ENCODE assay signal across 10 mouse cellular contexts in the genomic region with DNA sequence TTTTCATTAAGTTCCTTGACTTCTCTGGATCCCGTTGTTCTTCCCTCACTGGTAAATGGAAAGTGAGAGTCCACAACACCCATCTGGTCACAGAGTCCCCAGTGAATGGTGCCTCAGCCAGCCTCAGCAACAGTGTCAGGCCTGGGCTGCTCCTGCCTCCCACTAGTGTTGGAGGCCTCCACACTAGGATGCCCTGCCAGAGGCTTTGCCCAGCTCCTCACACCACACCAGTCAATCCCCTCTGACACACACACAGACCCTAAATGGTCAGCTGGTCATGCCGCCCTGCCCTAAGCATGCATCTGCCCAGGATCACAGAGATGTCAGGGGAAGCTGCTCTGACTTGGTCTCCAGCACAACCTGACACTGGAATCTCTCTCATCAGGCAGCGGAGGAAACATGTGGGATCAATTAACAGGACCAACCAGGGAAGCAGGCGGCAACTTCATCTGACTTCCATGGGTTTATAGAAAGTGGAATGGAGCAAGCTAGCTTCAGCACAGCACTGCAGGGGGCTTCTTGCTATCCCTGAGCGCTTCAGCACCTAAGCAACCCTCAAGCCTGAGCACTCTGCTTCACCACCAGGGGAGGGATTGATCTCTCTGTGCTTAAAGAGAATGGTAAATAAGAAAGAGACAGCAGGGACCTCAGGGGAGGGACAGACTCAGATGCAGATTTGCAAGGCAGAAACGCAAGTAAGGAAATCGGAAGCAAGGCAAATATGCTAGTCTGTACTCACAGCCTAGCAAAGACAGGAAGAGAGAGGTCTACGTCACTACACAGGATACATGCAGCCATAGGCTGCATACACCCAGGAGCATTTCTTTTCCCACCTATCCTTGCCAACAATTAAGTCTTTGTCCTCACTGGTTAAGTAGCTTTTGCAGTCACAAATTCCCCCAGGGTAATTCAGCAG. TPM values are rescaled to one million over a fixed set of nuclear protein-coding genes. Genes with fewer than 3 reads are reported as not detected.
DNase-seq lines count a peak whose midpoint lies in the region; ATAC-seq and TF ChIP-seq lines count a peak whose summit lies in the region.
"Had no signal": no experiment of that assay in that cellular context is flagged by ENCODE, and none has a peak within 500 bp of the region (broad histone marks: within the 10 kb centered on the region; RNA-seq: fewer than 3 reads in every experiment).

No protein-coding gene starts in this region.

- H3K9me3 ChIP-seq in intestine, embryonic 14.5 days (ENCODE audit: control insufficient read depth, low read length), result no peaks in the 10 kb centered on the region
- H3K9me3 ChIP-seq in intestine, embryonic 16.5 days (ENCODE audit: control insufficient read depth, low read length), result no peaks in the 10 kb centered on the region
- no peaks in the 10 kb centered on the region for H3K9me3 ChIP-seq in embryonic facial prominence, embryonic 10.5 days
- H3K9me3 ChIP-seq in hindbrain, postnatal 0 days (ENCODE audit: low read length), result no peaks in the 10 kb centered on the region
- H3K9me3 ChIP-seq in neural tube, embryonic 15.5 days (replicated peaks), result no peaks in the 10 kb centered on the region

- no peak for ATAC-seq in intestine, embryonic 14.5 days (replicated peaks; ENCODE audit: low FRiP score, low TSS enrichment, low read depth)
- ATAC-seq in intestine, embryonic 16.5 days, result no peak
- peak; percentile 84 for ATAC-seq in hindbrain, postnatal 0 days
- peak; percentile 79 for ATAC-seq in neural tube, embryonic 15.5 days (ENCODE audit: low FRiP score)
- ATAC-seq in activated CD4-positive, CD25-positive, alpha-beta regulatory T cell, adult 4 months, result no peak

- DNase-seq in intestine, embryonic 14.5 days (ENCODE audit: low spot score), result no peak
- DNase-seq in embryonic facial prominence, embryonic 10.5 days (ENCODE audit: low spot score), result peak; percentile 80
- peak; percentile 11 for DNase-seq in hindbrain, postnatal 0 days (ENCODE audit: low spot score)
- DNase-seq in thymus, postnatal 10 days (ENCODE audit: low spot score in 2 of 2), result no peak
- DNase-seq in urinary bladder, postnatal 36 days (ENCODE audit: low spot score in 2 of 2), result no peak

- H3K4me2 ChIP-seq in intestine, embryonic 14.5 days (ENCODE audit: low read length), result 0 out of 2 replicates have a peak overlapping the region, but pooled peaks have one; percentile 6
- H3K4me2 ChIP-seq in intestine, embryonic 16.5 days (ENCODE audit: low read depth, low read length), result no peak overlapping the region
- peak overlapping the region; percentile 34; the same call in 1 of the 2 replicates for H3K4me2 ChIP-seq in hindbrain, postnatal 0 days (ENCODE audit: low read depth, low read length)
- peak overlapping the region; percentile 34 for H3K4me2 ChIP-seq in neural tube, embryonic 15.5 days

- no peaks in the 10 kb centered on the region for H3K36me3 ChIP-seq in intestine, embryonic 14.5 days (ENCODE audit: control insufficient read depth, insufficient read depth, low read length)
- no peaks in the 10 kb centered on the region for H3K36me3 ChIP-seq in intestine, embryonic 16.5 days (ENCODE audit: control insufficient read depth, insufficient read depth, low read length)
- no peaks in the 10 kb centered on the region for H3K36me3 ChIP-seq in embryonic facial prominence, embryonic 10.5 days (replicated peaks)
- H3K36me3 ChIP-seq in hindbrain, postnatal 0 days (ENCODE audit: insufficient read depth, low read length), result no peaks in the 10 kb centered on the region
- no peaks in the 10 kb centered on the region for H3K36me3 ChIP-seq in neural tube, embryonic 15.5 days

- TF ChIP-seq CTCF in hindbrain, postnatal 0 days (IDR thresholded peaks at IDR 0.05; ENCODE audit: low read depth), result no peak

- H3K27ac ChIP-seq in intestine, embryonic 14.5 days (ENCODE audit: low read depth), result no peak overlapping the region
- no peak overlapping the region for H3K27ac ChIP-seq in intestine, embryonic 16.5 days (ENCODE audit: low read length)
- H3K27ac ChIP-seq in embryonic facial prominence, embryonic 10.5 days (replicated peaks), result peak overlapping the region; percentile 84
- H3K27ac ChIP-seq in hindbrain, postnatal 0 days, result no peak overlapping the region
- peak overlapping the region; percentile 64 for H3K27ac ChIP-seq in neural tube, embryonic 15.5 days (replicated peaks)
- H3K27ac ChIP-seq: liver, embryonic 14.5 days had no signal

- 0 out of 2 replicates have a peak, but pooled peaks cover 7% of the 10 kb centered on the region for H3K4me1 ChIP-seq in intestine, embryonic 14.5 days (replicated peaks; ENCODE audit: control insufficient read depth, insufficient read depth, low read length)
- no peaks in the 10 kb centered on the region; the same call in 1 of the 2 replicates for H3K4me1 ChIP-seq in intestine, embryonic 16.5 days (ENCODE audit: control insufficient read depth, insufficient read depth, low read length)
- H3K4me1 ChIP-seq in embryonic facial prominence, embryonic 10.5 days, result peaks cover 29% of the 10 kb centered on the region
- 0 out of 2 replicates have a peak, but pooled peaks cover 6% of the 10 kb centered on the region for H3K4me1 ChIP-seq in hindbrain, postnatal 0 days (ENCODE audit: insufficient read depth, low read length)
- H3K4me1 ChIP-seq in neural tube, embryonic 15.5 days, result peaks cover 18% of the 10 kb centered on the region

- H3K9ac ChIP-seq in intestine, embryonic 14.5 days (ENCODE audit: low read length), result no peak overlapping the region
- no peak overlapping the region for H3K9ac ChIP-seq in intestine, embryonic 16.5 days (ENCODE audit: low read depth, low read length)
- no peak overlapping the region for H3K9ac ChIP-seq in hindbrain, postnatal 0 days (replicated peaks; ENCODE audit: low read length)
- H3K9ac ChIP-seq in neural tube, embryonic 15.5 days (replicated peaks), result peak overlapping the region; percentile 10; the same call in 1 of the 2 replicates
- H3K9ac ChIP-seq: liver, embryonic 14.5 days had no signal

- no peaks in the 10 kb centered on the region for H3K27me3 ChIP-seq in intestine, embryonic 14.5 days (replicated peaks; ENCODE audit: control insufficient read depth, insufficient read depth, low read length)
- no peaks in the 10 kb centered on the region for H3K27me3 ChIP-seq in intestine, embryonic 16.5 days (replicated peaks; ENCODE audit: control insufficient read depth, insufficient read depth, low read length)
- H3K27me3 ChIP-seq in embryonic facial prominence, embryonic 10.5 days (replicated peaks; ENCODE audit: low read depth, poor library complexity, severe bottlenecking), result no peaks in the 10 kb centered on the region
- no peaks in the 10 kb centered on the region for H3K27me3 ChIP-seq in hindbrain, postnatal 0 days (ENCODE audit: insufficient read depth, low read length)
- no peaks in the 10 kb centered on the region for H3K27me3 ChIP-seq in neural tube, embryonic 15.5 days (replicated peaks)

- 21% methylated on average over 8 of the region's 8 CpGs for WGBS in intestine, embryonic 14.5 days
- 31% methylated on average over 8 of the region's 8 CpGs for WGBS in intestine, embryonic 16.5 days
- 9% methylated on average over 8 of the region's 8 CpGs for WGBS in embryonic facial prominence, embryonic 10.5 days
- WGBS in hindbrain, postnatal 0 days, result 29% methylated on average over 8 of the region's 8 CpGs
- WGBS in neural tube, embryonic 15.5 days, result 35% methylated on average over 8 of the region's 8 CpGs

- H3K4me3 ChIP-seq in intestine, embryonic 14.5 days (ENCODE audit: low read depth, low read length), result no peak overlapping the region
- H3K4me3 ChIP-seq in intestine, embryonic 16.5 days (ENCODE audit: low read length), result no peak overlapping the region
- H3K4me3 ChIP-seq in embryonic facial prominence, embryonic 10.5 days, result peak overlapping the region; percentile 41
- no peak overlapping the region for H3K4me3 ChIP-seq in hindbrain, postnatal 0 days (ENCODE audit: low read length)
- no peak overlapping the region for H3K4me3 ChIP-seq in neural tube, embryonic 15.5 days (replicated peaks)

RNA-seq across cellular contexts. Expression of a gene that starts 45.6 kb away (rescaled TPM):
- polyA plus RNA-seq in intestine, embryonic 14.5 days (2014; fragmentation: Nextera tagmentation; extraction: Ambion mirVana), result 39.3 and 49.9 TPM in 2 replicates
- 36.2 and 36.3 TPM in 2 replicates for polyA plus RNA-seq in intestine, embryonic 16.5 days (2015; fragmentation: Nextera tagmentation; extraction: Ambion mirVana)
- polyA plus RNA-seq in embryonic facial prominence, embryonic 10.5 days (2016; fragmentation: Nextera tagmentation; extraction: Ambion mirVana), result 38.0 and 48.9 TPM in 2 replicates
- 9.1 and 11.4 TPM in 2 replicates for total RNA-seq in hindbrain, postnatal 0 days (2014; rRNA removed)
- polyA plus RNA-seq in hindbrain, postnatal 0 days (2015; fragmentation: Nextera tagmentation; extraction: Ambion mirVana), result 13.1 and 14.6 TPM in 2 replicates
- polyA plus RNA-seq in neural tube, embryonic 15.5 days (2015; fragmentation: Nextera tagmentation; extraction: Ambion mirVana), result 24.7 and 29.6 TPM in 2 replicates
- polyA plus RNA-seq in activated CD4-positive, CD25-positive, alpha-beta regulatory T cell, adult 4 months (2017; shearing (Covaris generic)), result under 1 TPM; 0.12 to 0.18 TPM
- total RNA-seq: granulocyte monocyte progenitor cell, adult 5-6 weeks had no signal

Comparison
In these comparisons a context has a peak if more than half of its experiments do, and no peak if none do; other contexts are left out.
1. ATAC-seq: peak in hindbrain, postnatal 0 days (single experiment) and neural tube, embryonic 15.5 days (single experiment); none in intestine, embryonic 14.5 days (single experiment), intestine, embryonic 16.5 days (single experiment) and activated CD4-positive, CD25-positive, alpha-beta regulatory T cell, adult 4 months (single experiment).
2. DNase-seq: peak in embryonic facial prominence, embryonic 10.5 days (single experiment) and hindbrain, postnatal 0 days (single experiment); none in intestine, embryonic 14.5 days (single experiment), thymus, postnatal 10 days (0 of 2) and urinary bladder, postnatal 36 days (0 of 2).
3. H3K27ac ChIP-seq: peak in embryonic facial prominence, embryonic 10.5 days (single experiment) and neural tube, embryonic 15.5 days (single experiment); none in intestine, embryonic 14.5 days (single experiment), intestine, embryonic 16.5 days (single experiment) and hindbrain, postnatal 0 days (single experiment).
4. RNA of a gene that starts 45.6 kb away (polyA plus RNA-seq): 39.3 to 49.9 TPM in intestine, embryonic 14.5 days, 38.0 to 48.9 TPM in embryonic facial prominence, embryonic 10.5 days, 36.2 to 36.3 TPM in intestine, embryonic 16.5 days, 24.7 to 29.6 TPM in neural tube, embryonic 15.5 days and 13.1 to 14.6 TPM in hindbrain, postnatal 0 days; 0.12 to 0.18 TPM in activated CD4-positive, CD25-positive, alpha-beta regulatory T cell, adult 4 months; every median in the first group is over 10 times any median in the second.